Mouse (Mus musculus) limb, embryonic 11.5 days (tissue): ENCODE results near the gene Grik2. TPM values are rescaled to one million over a fixed set of nuclear protein-coding genes. Genes with fewer than 3 reads are reported as not detected.

Experiments used
- ATAC-seq: fragments of 200-750 bp; cut with Nextera tagmentation; 2 replicates; pipeline ENCODE4 v1.8.0; 2017; ENCODE audit warnings: low read depth; ENCODE audit not compliant: insufficient number of reproducible peaks, low FRiP score, low TSS enrichment
- DNase-seq: peaks from one replicate; pipeline ENCODE4 v3.0.0-alpha.2; 2015; ENCODE audit warnings: low spot score
- H3K27ac ChIP-seq: fragments of 300-500 bp; sonication (generic); replicated peaks from 2 replicates; pipeline ENCODE4 v1.5.1; 2014; ENCODE audit warnings: low read depth, mild to moderate bottlenecking, low read length
- H3K27me3 ChIP-seq: fragments of 300-500 bp; sonication (generic); 2 replicates; pipeline ENCODE4 v1.6.1; 2014; ENCODE audit warnings: mild to moderate bottlenecking, low read length, mixed read lengths; ENCODE audit not compliant: control insufficient read depth, insufficient read depth
- H3K36me3 ChIP-seq: fragments of 300-500 bp; sonication (generic); 2 replicates; pipeline ENCODE4 v1.6.1; 2014; ENCODE audit warnings: mild to moderate bottlenecking, low read length, moderate library complexity, mixed read lengths; ENCODE audit not compliant: control insufficient read depth, insufficient read depth
- H3K4me1 ChIP-seq: fragments of 300-500 bp; sonication (generic); 2 replicates; pipeline ENCODE4 v1.6.1; 2014; ENCODE audit warnings: low read length, mixed read lengths; ENCODE audit not compliant: control insufficient read depth, insufficient read depth
- H3K4me2 ChIP-seq: fragments of 300-500 bp; sonication (generic); 2 replicates; pipeline ENCODE4 v1.6.1; 2014; ENCODE audit warnings: low read depth, mild to moderate bottlenecking, moderate library complexity; ENCODE audit not compliant: severe bottlenecking
- H3K4me3 ChIP-seq: fragments of 300-500 bp; sonication (generic); 2 replicates; pipeline ENCODE4 v1.5.1; 2014; ENCODE audit warnings: low read depth, low read length
- H3K9ac ChIP-seq: fragments of 300-500 bp; sonication (generic); 2 replicates; pipeline ENCODE4 v1.6.1; 2014; ENCODE audit warnings: mild to moderate bottlenecking, low read length
- H3K9me3 ChIP-seq: fragments of 300-500 bp; sonication (generic); 2 replicates; pipeline ENCODE4 v1.6.1; 2016; ENCODE audit warnings: low read length; ENCODE audit not compliant: control insufficient read depth
- WGBS: fragments of 180-500 bp; shearing (Covaris S2); extraction: QIAGEN DNeasy Blood & Tissue Kit; methylation state at CpG from one replicate; pipeline ENCODE4 v1.1.7; 2014; 5-methylcytosine and 5-hydroxymethylcytosine counted together
- polyA plus RNA-seq: library from polyadenylated mRNA; unstranded; fragments of >200 nt; fragmentation: Nextera tagmentation; extraction: Ambion mirVana; gene quantifications from 2 replicates; pipeline ENCODE4 v1.2.1, GENCODE M21; 2014

The Grik2 gene
- 0.99 TPM in 2 replicates for polyA plus RNA-seq

- Histone ChIP-seq H3K36me3 (no peaks in the 10 kb centered on the region), H3K4me1 (no peaks in the 10 kb centered on the region), H3K9me3 (no peaks in the 10 kb centered on the region), H3K4me3 (peak within 1 kb of the TSS; percentile 48), H3K27ac (no peak within 1 kb of the TSS), H3K4me2 (peak within 1 kb of the TSS; percentile 77), H3K27me3 (no peaks in the 10 kb centered on the region), H3K9ac (peak within 1 kb of the TSS; percentile 17)
- ATAC-seq (peak; percentile 77), DNase-seq (peak; percentile 75)
- WGBS, result 0% methylated on average over 34 of the region's 41 CpGs
Measured at GRCm38 (mm10) chr10:49788381-49788906, at the start of gene Grik2. Gene Grik2, minus strand, starts transcription at chr10:49788766.

GRCm38 (mm10) chr10:49834392-49834791 is 45.8 kb upstream of the Grik2 start:
- 87% methylated on average over 3 of the region's 3 CpGs for WGBS

GRCm38 (mm10) chr10:49807276-49807675 is 18.7 kb upstream of the Grik2 start:
- no peak overlapping the region for H3K27ac ChIP-seq

More at GRCm38 (mm10) chr10:49834392-49834791, 45.8 kb upstream of the Grik2 start:
- Histone ChIP-seq H3K27me3 (no peaks in the 10 kb centered on the region), H3K4me1 (no peaks in the 10 kb centered on the region), H3K4me2 (no peak overlapping the region), H3K27ac (no peak overlapping the region), H3K4me3 (no peak overlapping the region), H3K36me3 (no peaks in the 10 kb centered on the region), H3K9ac (no peak overlapping the region), H3K9me3 (no peaks in the 10 kb centered on the region)
- DNase-seq (no peak), ATAC-seq (no peak)

GRCm38 (mm10) chr10:49801001-49801400 is 12.4 kb upstream of the Grik2 start:
- H3K4me3 ChIP-seq, result no peak overlapping the region
- H3K9ac ChIP-seq, result no peak overlapping the region
- no peak overlapping the region for H3K27ac ChIP-seq
- H3K4me2 ChIP-seq, result no peak overlapping the region
- no peak for ATAC-seq
- no peaks in the 10 kb centered on the region for H3K9me3 ChIP-seq
- H3K4me1 ChIP-seq, result no peaks in the 10 kb centered on the region
- H3K27me3 ChIP-seq, result no peaks in the 10 kb centered on the region
- no peaks in the 10 kb centered on the region for H3K36me3 ChIP-seq
- 88% methylated on average over 1 of the region's 1 CpGs for WGBS
- no peak for DNase-seq

More at GRCm38 (mm10) chr10:49807276-49807675, 18.7 kb upstream of the Grik2 start:
- Histone ChIP-seq H3K9ac (no peak overlapping the region), H3K36me3 (no peaks in the 10 kb centered on the region), H3K9me3 (no peaks in the 10 kb centered on the region), H3K4me1 (no peaks in the 10 kb centered on the region), H3K4me2 (no peak overlapping the region), H3K4me3 (no peak overlapping the region), H3K27me3 (no peaks in the 10 kb centered on the region)
- ATAC-seq, result no peak
- DNase-seq, result no peak

GRCm38 (mm10) chr10:49794129-49794528 is 5.6 kb upstream of the Grik2 start:
- H3K36me3 ChIP-seq, result no peaks in the 10 kb centered on the region
- no peaks in the 10 kb centered on the region for H3K4me1 ChIP-seq
- DNase-seq (no peak), ATAC-seq (no peak)
- no peaks in the 10 kb centered on the region for H3K9me3 ChIP-seq
- H3K4me3 ChIP-seq, result no peak overlapping the region
- no peak overlapping the region for H3K4me2 ChIP-seq
- no peaks in the 10 kb centered on the region for H3K27me3 ChIP-seq
- H3K9ac ChIP-seq, result no peak overlapping the region
- no peak overlapping the region for H3K27ac ChIP-seq

GRCm38 (mm10) chr10:49790326-49790725 is 1.8 kb upstream of the Grik2 start:
- H3K27me3 ChIP-seq, result no peaks in the 10 kb centered on the region
- H3K36me3 ChIP-seq, result no peaks in the 10 kb centered on the region
- DNase-seq, result peak; percentile 21
- H3K9me3 ChIP-seq, result no peaks in the 10 kb centered on the region
- WGBS, result 61% methylated on average over 8 of the region's 8 CpGs
- H3K9ac ChIP-seq, result no peak overlapping the region
- ATAC-seq, result no peak
- no peak overlapping the region for H3K4me3 ChIP-seq
- H3K4me2 ChIP-seq, result no peak overlapping the region
- no peaks in the 10 kb centered on the region for H3K4me1 ChIP-seq
- no peak overlapping the region for H3K27ac ChIP-seq

GRCm38 (mm10) chr10:49789711-49790110 is 1.1 kb upstream of the Grik2 start:
- 33% methylated on average over 4 of the region's 4 CpGs for WGBS
- Histone ChIP-seq H3K4me2 (no peak overlapping the region), H3K9ac (no peak overlapping the region), H3K36me3 (no peaks in the 10 kb centered on the region), H3K4me1 (no peaks in the 10 kb centered on the region), H3K9me3 (no peaks in the 10 kb centered on the region), H3K27ac (no peak overlapping the region), H3K27me3 (no peaks in the 10 kb centered on the region), H3K4me3 (no peak overlapping the region)
- peak; percentile 26 for DNase-seq
- peak; percentile 42; the same call in 1 of the 2 replicates for ATAC-seq

GRCm38 (mm10) chr10:49788914-49789313 is 348 bp upstream of the Grik2 start:
- 11% methylated on average over 5 of the region's 5 CpGs for WGBS
- Histone ChIP-seq H3K4me1 (no peaks in the 10 kb centered on the region), H3K4me3 (peak overlapping the region; percentile 48), H3K36me3 (no peaks in the 10 kb centered on the region), H3K4me2 (peak overlapping the region; percentile 77), H3K27me3 (no peaks in the 10 kb centered on the region), H3K9ac (no peak overlapping the region; the same call in 1 of the 2 replicates), H3K9me3 (no peaks in the 10 kb centered on the region), H3K27ac (no peak overlapping the region)
- ATAC-seq (no peak), DNase-seq (no peak)

GRCm38 (mm10) chr10:49786630-49787029 is 1.9 kb downstream of the Grik2 start:
- DNase-seq (no peak), ATAC-seq (no peak)
- H3K9ac ChIP-seq, result no peak overlapping the region
- H3K9me3 ChIP-seq, result no peaks in the 10 kb centered on the region
- no peak overlapping the region for H3K4me3 ChIP-seq
- 54% methylated on average over 3 of the region's 3 CpGs for WGBS
- no peaks in the 10 kb centered on the region for H3K4me1 ChIP-seq
- no peak overlapping the region for H3K27ac ChIP-seq
- no peaks in the 10 kb centered on the region for H3K36me3 ChIP-seq
- H3K4me2 ChIP-seq, result no peak overlapping the region
- H3K27me3 ChIP-seq, result no peaks in the 10 kb centered on the region
